Mouse (Mus musculus) heart, embryonic 11.5 days (tissue): Measurements from ENCODE around the gene Ccnl1. TPM values are rescaled to one million over a fixed set of nuclear protein-coding genes. Genes with fewer than 3 reads are reported as not detected.

Experiments used
- ATAC-seq: fragments of 200-750 bp; cut with Nextera tagmentation; replicated peaks from 2 replicates; pipeline ENCODE4 v1.8.0; 2017; ENCODE audit warnings: moderate library complexity; ENCODE audit not compliant: insufficient number of reproducible peaks, low FRiP score, low TSS enrichment
- H3K27ac ChIP-seq: fragments of 300-500 bp; sonication (generic); 2 replicates; pipeline ENCODE4 v1.5.1; 2014; ENCODE audit warnings: mild to moderate bottlenecking, low read depth, low read length
- H3K27me3 ChIP-seq: fragments of 300-500 bp; sonication (generic); 2 replicates; pipeline ENCODE4 v1.6.1; 2014; ENCODE audit warnings: mild to moderate bottlenecking, low read length, mixed read lengths; ENCODE audit not compliant: control insufficient read depth, insufficient read depth
- H3K36me3 ChIP-seq: fragments of 300-500 bp; sonication (generic); 2 replicates; pipeline ENCODE4 v1.6.1; 2014; ENCODE audit warnings: mild to moderate bottlenecking, low read length, moderate library complexity, mixed read lengths; ENCODE audit not compliant: control insufficient read depth, insufficient read depth
- H3K4me1 ChIP-seq: fragments of 300-500 bp; sonication (generic); 2 replicates; pipeline ENCODE4 v1.6.1; 2014; ENCODE audit warnings: low read length; ENCODE audit not compliant: control insufficient read depth, insufficient read depth
- H3K4me2 ChIP-seq: fragments of 300-500 bp; sonication (generic); 2 replicates; pipeline ENCODE4 v1.6.1; 2014; ENCODE audit warnings: mild to moderate bottlenecking, moderate library complexity
- H3K4me3 ChIP-seq: fragments of 300-500 bp; sonication (generic); 2 replicates; pipeline ENCODE4 v1.5.1; 2014; ENCODE audit warnings: low read depth, low read length
- H3K9ac ChIP-seq: fragments of 300-500 bp; sonication (generic); 2 replicates; pipeline ENCODE4 v1.6.1; 2014; ENCODE audit warnings: mild to moderate bottlenecking, low read depth, low read length, moderate library complexity
- H3K9me3 ChIP-seq: fragments of 300-500 bp; sonication (generic); replicated peaks from 2 replicates; pipeline ENCODE4 v1.6.1; 2016; ENCODE audit warnings: low read length; ENCODE audit not compliant: control insufficient read depth
- WGBS: fragments of 180-500 bp; shearing (Covaris S2); extraction: QIAGEN DNeasy Blood & Tissue Kit; methylation state at CpG from one replicate; pipeline ENCODE4 v1.1.7; 2014; ENCODE audit not compliant: insufficient replicate concordance; 5-methylcytosine and 5-hydroxymethylcytosine counted together
- polyA plus RNA-seq: library from polyadenylated mRNA; unstranded; fragments of >200 nt; fragmentation: Nextera tagmentation; extraction: Ambion mirVana; gene quantifications from 2 replicates; pipeline ENCODE4 v1.2.1, GENCODE M21; 2014

The Ccnl1 gene
- polyA plus RNA-seq, result 91.5 and 97.7 TPM in 2 replicates

- Histone ChIP-seq H3K4me1 (peaks cover 19% of the 10 kb centered on the region), H3K27me3 (no peaks in the 10 kb centered on the region), H3K4me3 (peak within 1 kb of the TSS; percentile 99), H3K9me3 (no peaks in the 10 kb centered on the region), H3K9ac (peak within 1 kb of the TSS; percentile 100), H3K36me3 (peaks cover 12% of the 10 kb centered on the region), H3K4me2 (peak within 1 kb of the TSS; percentile 94), H3K27ac (peak within 1 kb of the TSS; percentile 100)
- ATAC-seq, result peak; percentile 96
- under 1% methylated on average over 54 of the region's 70 CpGs for WGBS
Observed at GRCm38 (mm10) chr3:65958102-65958839, at the start of gene Ccnl1. Ccnl1 (minus strand) TSS chr3:65958249.

GRCm38 (mm10) chr3:66004989-66005388 is 46.9 kb upstream of the Ccnl1 start:
- Histone ChIP-seq H3K4me3 (no peak overlapping the region), H3K27me3 (no peaks in the 10 kb centered on the region), H3K4me1 (no peaks in the 10 kb centered on the region), H3K9me3 (no peaks in the 10 kb centered on the region), H3K4me2 (no peak overlapping the region), H3K27ac (no peak overlapping the region), H3K36me3 (no peaks in the 10 kb centered on the region), H3K9ac (no peak overlapping the region)
- no peak for ATAC-seq
- whole genome bisulfite sequencing, result 80% methylated on average over 4 of the region's 4 CpGs

- no peaks in the 10 kb centered on the region for H3K9me3 ChIP-seq
- 68% methylated on average over 7 of the region's 7 CpGs for WGBS
- H3K36me3 ChIP-seq, result no peaks in the 10 kb centered on the region
- no peak overlapping the region for H3K27ac ChIP-seq
- H3K4me1 ChIP-seq, result no peaks in the 10 kb centered on the region
- no peak for ATAC-seq
- no peaks in the 10 kb centered on the region for H3K27me3 ChIP-seq
- H3K4me3 ChIP-seq, result no peak overlapping the region
- H3K9ac ChIP-seq, result no peak overlapping the region
- H3K4me2 ChIP-seq, result no peak overlapping the region
Observed at GRCm38 (mm10) chr3:66004220-66004951, 46.3 kb upstream of the Ccnl1 start.

GRCm38 (mm10) chr3:66000400-66000799 is 42.4 kb upstream of the Ccnl1 start:
- no peak for ATAC-seq
- no peak overlapping the region for H3K9ac ChIP-seq
- no peaks in the 10 kb centered on the region for H3K27me3 ChIP-seq
- H3K4me2 ChIP-seq, result no peak overlapping the region
- WGBS, result 78% methylated on average over 2 of the region's 2 CpGs
- H3K4me1 ChIP-seq, result no peaks in the 10 kb centered on the region
- H3K4me3 ChIP-seq, result no peak overlapping the region
- H3K27ac ChIP-seq, result no peak overlapping the region
- H3K9me3 ChIP-seq, result no peaks in the 10 kb centered on the region
- H3K36me3 ChIP-seq, result no peaks in the 10 kb centered on the region

- WGBS, result 74% methylated on average over 7 of the region's 7 CpGs
- Histone ChIP-seq H3K27me3 (no peaks in the 10 kb centered on the region), H3K4me3 (no peak overlapping the region), H3K9ac (no peak overlapping the region), H3K36me3 (no peaks in the 10 kb centered on the region), H3K4me2 (no peak overlapping the region), H3K9me3 (no peaks in the 10 kb centered on the region), H3K4me1 (no peaks in the 10 kb centered on the region), H3K27ac (no peak overlapping the region)
- no peak for ATAC-seq
Observed at GRCm38 (mm10) chr3:65997360-65998008, 39.4 kb upstream of the Ccnl1 start.

- no peak overlapping the region for H3K4me2 ChIP-seq
- H3K27me3 ChIP-seq, result no peaks in the 10 kb centered on the region
- H3K4me1 ChIP-seq, result no peaks in the 10 kb centered on the region
- no peak overlapping the region for H3K27ac ChIP-seq
- no peak overlapping the region for H3K9ac ChIP-seq
- no peaks in the 10 kb centered on the region for H3K9me3 ChIP-seq
- no peak for ATAC-seq
- no peak overlapping the region for H3K4me3 ChIP-seq
- H3K36me3 ChIP-seq, result no peaks in the 10 kb centered on the region
- 72% methylated on average over 11 of the region's 11 CpGs for WGBS
Observed at GRCm38 (mm10) chr3:65992395-65993340, 34.6 kb upstream of the Ccnl1 start.

- Histone ChIP-seq H3K4me2 (no peak overlapping the region), H3K9me3 (no peaks in the 10 kb centered on the region), H3K36me3 (no peaks in the 10 kb centered on the region), H3K4me3 (no peak overlapping the region), H3K4me1 (no peaks in the 10 kb centered on the region), H3K27me3 (no peaks in the 10 kb centered on the region), H3K27ac (no peak overlapping the region), H3K9ac (no peak overlapping the region)
- WGBS, result 17% methylated on average over 3 of the region's 3 CpGs
- ATAC-seq, result no peak
Observed at GRCm38 (mm10) chr3:65990957-65991646, 33.1 kb upstream of the Ccnl1 start.
